Mouse (Mus musculus) kidney, adult 18-20 months (tissue): Measurements from ENCODE around the gene Pctp.

Experiments used
- DNase-seq: peaks from one replicate; pipeline ENCODE4 v3.0.0; 2021

Gene Pctp

DNA sequence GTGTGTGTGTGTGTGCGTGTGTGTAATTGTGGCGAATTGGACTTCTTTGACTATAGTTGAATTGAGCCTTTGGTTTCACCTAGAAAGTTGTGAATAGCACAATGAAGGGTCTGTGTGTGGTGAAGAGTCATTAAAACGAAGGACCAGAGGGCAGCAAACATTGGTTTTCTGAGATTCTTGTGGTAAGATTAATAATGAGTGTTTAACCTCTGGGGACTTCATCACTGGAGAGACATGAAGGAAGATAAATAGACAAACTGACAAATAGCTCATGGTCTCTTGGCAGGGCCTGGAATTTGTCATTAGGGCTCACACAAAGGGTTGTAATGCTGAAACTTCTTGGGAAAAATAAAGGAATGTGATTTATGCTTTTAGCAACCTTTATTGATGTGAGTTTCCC, 31.4 kb downstream of the Pctp start:
- no peak for DNase-seq

DNA sequence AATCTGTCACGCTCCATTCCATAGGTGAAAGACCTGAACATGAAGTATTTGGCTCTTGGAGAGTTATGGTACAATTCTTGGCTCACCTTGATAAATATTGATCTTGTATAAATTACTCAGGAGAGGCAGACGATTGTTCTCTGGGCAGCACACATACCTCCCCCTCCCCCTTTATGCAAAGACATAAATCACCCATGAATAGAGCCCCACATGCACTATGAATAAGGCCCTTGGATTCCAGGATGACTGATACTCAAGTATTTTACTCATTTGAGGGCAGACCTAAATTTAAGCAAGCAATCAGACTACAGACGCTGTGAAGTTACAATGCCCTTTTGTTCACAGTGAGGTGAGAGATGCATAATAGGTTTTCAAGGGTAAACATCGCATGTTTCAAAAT, 32.0 kb downstream of the Pctp start:
- no peak for DNase-seq

- no peak for DNase-seq
These were observed 33.6 kb downstream of the Pctp start for GRCm38 (mm10) chr11:89969131-89969530.

- no peak for DNase-seq
These were observed 51.9 kb downstream of the Pctp start for GRCm38 (mm10) chr11:89950691-89951270.

DNA sequence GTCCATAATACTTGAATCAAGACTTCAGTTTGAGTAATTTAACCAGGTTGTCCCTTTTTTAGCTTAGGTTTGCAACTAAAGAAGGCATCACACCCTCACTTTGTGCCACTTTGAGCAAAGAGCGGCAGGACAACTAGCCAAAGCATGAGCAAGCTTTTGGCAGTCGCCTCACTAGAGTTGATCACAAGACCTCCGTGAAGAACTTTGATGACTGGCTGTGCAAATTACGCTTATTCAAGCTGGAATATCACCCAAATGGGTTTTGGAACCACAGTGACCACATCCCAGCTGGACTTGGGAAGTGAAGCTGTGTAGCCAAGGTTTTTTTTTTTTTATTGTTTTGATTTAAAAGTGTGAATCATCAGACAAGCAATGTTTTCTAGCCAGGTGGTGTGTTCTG, 54.9 kb downstream of the Pctp start:
- DNase-seq = no peak

DNA sequence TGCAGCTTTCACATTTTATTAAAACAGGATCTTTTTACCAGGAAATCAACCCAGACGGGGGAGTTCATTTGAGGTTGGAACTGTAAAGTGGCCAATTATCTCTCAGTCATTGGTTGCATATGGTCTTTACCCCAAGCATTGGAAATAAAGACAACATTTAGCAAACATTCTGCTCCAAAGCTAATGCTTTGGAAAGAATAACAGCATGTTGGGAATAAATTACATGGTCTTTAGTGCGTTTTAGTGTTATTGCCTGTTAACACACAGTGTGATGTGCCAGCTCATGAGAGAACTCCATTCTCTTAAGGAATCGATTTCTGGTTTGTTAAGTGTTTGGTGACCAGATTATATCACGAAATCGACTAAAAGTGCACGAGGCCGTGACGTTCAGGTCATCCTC, 57.5 kb downstream of the Pctp start:
- DNase-seq = no peak

DNA sequence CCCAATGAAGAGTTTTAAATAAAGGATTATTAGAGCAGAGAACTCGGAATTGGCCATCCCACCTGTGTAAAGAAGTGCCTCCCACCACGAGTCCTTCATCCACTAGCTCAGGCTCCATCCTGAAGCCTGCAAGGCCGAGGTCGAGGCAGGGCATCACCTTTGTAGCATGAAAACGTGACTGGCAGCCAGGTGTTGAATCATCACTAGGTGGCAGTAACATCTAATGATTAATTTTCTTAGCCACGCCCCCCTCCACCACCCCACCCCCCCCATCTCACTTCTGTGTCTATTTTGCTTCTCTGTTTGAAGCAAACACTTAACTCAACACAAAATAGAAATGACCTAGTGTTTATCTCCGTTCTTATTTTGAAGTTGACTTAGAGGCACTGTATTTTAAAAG, 65.5 kb downstream of the Pctp start:
- DNase-seq = no peak
